In the genomic region with DNA sequence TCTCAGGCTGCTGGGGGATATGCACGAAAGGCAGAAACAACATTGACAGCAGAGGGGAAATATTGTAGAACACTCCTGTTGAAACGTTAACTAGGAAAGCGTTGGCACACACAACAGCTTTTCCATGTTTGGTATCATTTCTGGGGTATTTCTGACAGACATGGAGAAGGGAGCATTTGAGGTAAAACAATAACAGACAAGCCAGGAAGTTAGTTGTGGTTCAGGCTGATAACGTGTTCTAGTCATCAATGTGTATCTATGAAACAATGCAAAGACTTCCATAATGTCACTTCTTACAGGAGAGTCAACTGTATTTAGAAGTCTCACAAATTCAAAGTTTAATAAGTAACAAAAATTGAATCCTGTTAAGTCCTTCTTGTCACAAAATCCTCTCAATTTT, we compare ENCODE assay signal across 15 mouse cellular contexts.
"Had no signal": no experiment of that assay in that cellular context is flagged by ENCODE, and none has a peak within 500 bp of the region (broad histone marks: within the 10 kb centered on the region; RNA-seq: fewer than 3 reads in every experiment).

No protein-coding gene starts in this region.

- H3K4me2 ChIP-seq: lung, embryonic 14.5 days; midbrain, embryonic 13.5 days; midbrain, embryonic 15.5 days; neural tube, embryonic 12.5 days; stomach, embryonic 15.5 days had no signal

- H3K4me3 ChIP-seq: liver, embryonic 15.5 days; midbrain, embryonic 10.5 days; midbrain, embryonic 13.5 days; midbrain, embryonic 15.5 days; neural tube, embryonic 12.5 days; stomach, embryonic 15.5 days had no signal

- H3K36me3 ChIP-seq: midbrain, embryonic 13.5 days; midbrain, embryonic 15.5 days; neural tube, embryonic 12.5 days had no signal

- H3K27me3 ChIP-seq: liver, embryonic 15.5 days; midbrain, embryonic 13.5 days; midbrain, embryonic 15.5 days; neural tube, embryonic 12.5 days; stomach, embryonic 15.5 days had no signal

- ATAC-seq: midbrain, embryonic 13.5 days; midbrain, embryonic 15.5 days had no signal

- DNase-seq: lung, adult 18-20 months; lung, embryonic 14.5 days; lung, postnatal 10 days; lung, postnatal 4 days; right cerebral cortex, postnatal 14 days; thymus, adult 2 months; thymus, postnatal 25 days; thymus, postnatal 4 days had no signal

- H3K27ac ChIP-seq: liver, embryonic 15.5 days; midbrain, embryonic 10.5 days; midbrain, embryonic 13.5 days; midbrain, embryonic 15.5 days; neural tube, embryonic 12.5 days; stomach, embryonic 15.5 days; stomach, postnatal 0 days had no signal

- H3K9ac ChIP-seq: liver, embryonic 15.5 days; lung, embryonic 14.5 days; midbrain, embryonic 13.5 days; midbrain, embryonic 15.5 days; neural tube, embryonic 12.5 days; stomach, embryonic 15.5 days had no signal

- H3K9me3 ChIP-seq: liver, embryonic 15.5 days; midbrain, embryonic 10.5 days; midbrain, embryonic 13.5 days; midbrain, embryonic 15.5 days; neural tube, embryonic 12.5 days; stomach, embryonic 15.5 days had no signal
